Mouse (Mus musculus): ENCODE results near the gene Txn1. TPM values are rescaled to one million over a fixed set of nuclear protein-coding genes. Genes with fewer than 3 reads are reported as not detected.

Gene Txn1
- total and polyA plus RNA-seq, 3 experiments = 366 to 395 TPM; not detected in 1

GRCm38 (mm10) chr4:57915216-57915965 is 40.8 kb downstream of the Txn1 start:
- Histone ChIP-seq H3K27ac (ENCODE audit: control insufficient read depth, low read depth, low read length) (no peak overlapping the region), H3K4me3 (ENCODE audit: control insufficient read depth in 1 of 2, insufficient read depth in 1 of 2, low read depth in 2 of 2, low read length in 2 of 2) (no peak overlapping the region), H3K27me3 (ENCODE audit: control insufficient read depth in 1 of 2, insufficient read depth in 2 of 2, low read length in 2 of 2) (peaks cover 0 to 5% of the 10 kb centered on the region in 2 experiments; a peak in 3 of 4 replicates), H3K9me3 (replicated peaks; ENCODE audit: insufficient read depth, low read length) (no peaks in the 10 kb centered on the region), H3K79me2 (ENCODE audit: control insufficient read depth, insufficient read depth, low read length, poor library complexity) (no peaks in the 10 kb centered on the region), H3K9ac (ENCODE audit: control insufficient read depth, low read depth, low read length, poor library complexity, severe bottlenecking) (no peak overlapping the region), H3K4me1 (ENCODE audit: control insufficient read depth in 1 of 2, insufficient read depth in 2 of 2, low read length in 2 of 2) (peaks cover 0 to 18% of the 10 kb centered on the region in 2 experiments; a peak in 2 of 4 replicates), H3K36me3 (ENCODE audit: control insufficient read depth in 1 of 2, insufficient read depth in 2 of 2, low read length in 2 of 2) (peaks cover 0 to 14% of the 10 kb centered on the region in 2 experiments; a peak in 2 of 4 replicates)
- TF ChIP-seq MEF2A (IDR thresholded peaks at IDR 0.05; ENCODE audit: extremely low read depth, insufficient replicate concordance, low read depth, low read length, poor library complexity, severe bottlenecking) = no peak
- no peak for TF ChIP-seq ZMIZ1 (IDR thresholded peaks at IDR 0.05; ENCODE audit: low read depth, low read length)
- TF ChIP-seq RCOR1 (IDR thresholded peaks at IDR 0.05; ENCODE audit: low read depth, low read length) = no peak
- TF ChIP-seq NELFE (IDR thresholded peaks at IDR 0.05; ENCODE audit: low read depth, low read length) = no peak
- no peak for TF ChIP-seq HCFC1 (IDR thresholded peaks at IDR 0.05; ENCODE audit: low read depth, low read length)
- no peak for TF ChIP-seq MAFK (IDR thresholded peaks at IDR 0.05; ENCODE audit: borderline replicate concordance, low read depth, low read length)
- TF ChIP-seq ZC3H11A (IDR thresholded peaks at IDR 0.05; ENCODE audit: low read depth, low read length) = no peak
- no peak for TF ChIP-seq CTCF (IDR thresholded peaks at IDR 0.05 in 2 of 3, conservative IDR thresholded peaks at IDR 0.05 in 1 of 3; ENCODE audit: control insufficient read depth in 1 of 3, insufficient read depth in 1 of 3, low read depth in 2 of 3, low read length in 3 of 3, poor library complexity in 1 of 3, severe bottlenecking in 1 of 3)
- no peak for TF ChIP-seq EP300 (IDR thresholded peaks at IDR 0.05; ENCODE audit: low read depth in 1 of 2, low read length in 2 of 2)
- no peak for DNase-seq (ENCODE audit: low read depth, low spot score)

GRCm38 (mm10) chr4:57914193-57915190 is 41.7 kb downstream of the Txn1 start:
- Histone ChIP-seq H3K4me3 (ENCODE audit: control insufficient read depth in 1 of 2, insufficient read depth in 1 of 2, low read depth in 2 of 2, low read length in 2 of 2) (no peak overlapping the region), H3K4me1 (ENCODE audit: control insufficient read depth in 1 of 2, insufficient read depth in 2 of 2, low read length in 2 of 2) (peaks cover 0 to 12% of the 10 kb centered on the region in 2 experiments; a peak in 2 of 4 replicates), H3K27ac (ENCODE audit: control insufficient read depth, low read depth, low read length) (no peak overlapping the region), H3K27me3 (ENCODE audit: control insufficient read depth in 1 of 2, insufficient read depth in 2 of 2, low read length in 2 of 2) (peaks cover 2 to 8% of the 10 kb centered on the region in 2 experiments), H3K9me3 (replicated peaks; ENCODE audit: insufficient read depth, low read length) (no peaks in the 10 kb centered on the region), H3K9ac (ENCODE audit: control insufficient read depth, low read depth, low read length, poor library complexity, severe bottlenecking) (no peak overlapping the region), H3K79me2 (ENCODE audit: control insufficient read depth, insufficient read depth, low read length, poor library complexity) (no peaks in the 10 kb centered on the region), H3K36me3 (ENCODE audit: control insufficient read depth in 1 of 2, insufficient read depth in 2 of 2, low read length in 2 of 2) (peaks cover 0 to 7% of the 10 kb centered on the region in 2 experiments; a peak in 2 of 4 replicates)
- TF ChIP-seq CHD1 (IDR thresholded peaks at IDR 0.05; ENCODE audit: low read depth, low read length) = no peak
- TF ChIP-seq POLR2A (IDR thresholded peaks at IDR 0.05; ENCODE audit: control insufficient read depth in 1 of 2, insufficient read depth in 1 of 2, low read depth in 1 of 2, low read length in 2 of 2, poor library complexity in 1 of 2) = no peak
- TF ChIP-seq POLR2AphosphoS5 (IDR thresholded peaks at IDR 0.05; ENCODE audit: borderline replicate concordance, low read depth, low read length) = no peak
- no peak for TF ChIP-seq MAZ (IDR thresholded peaks at IDR 0.05; ENCODE audit: low read depth, low read length)
- no peak for TF ChIP-seq MAFK (IDR thresholded peaks at IDR 0.05; ENCODE audit: borderline replicate concordance, low read depth, low read length)
- no peak for TF ChIP-seq MXI1 (IDR thresholded peaks at IDR 0.05; ENCODE audit: low read depth, low read length)
- no peak for TF ChIP-seq NELFE (IDR thresholded peaks at IDR 0.05; ENCODE audit: low read depth, low read length)
- no peak for TF ChIP-seq RAD21 (IDR thresholded peaks at IDR 0.05; ENCODE audit: low read depth, low read length)
- TF ChIP-seq NRF1 (IDR thresholded peaks at IDR 0.05; ENCODE audit: insufficient read depth, low read depth, low read length, poor library complexity, severe bottlenecking) = no peak
- no peak for TF ChIP-seq ETS1 (IDR thresholded peaks at IDR 0.05; ENCODE audit: low read depth, low read length)
- TF ChIP-seq HCFC1 (IDR thresholded peaks at IDR 0.05; ENCODE audit: low read depth, low read length) = no peak
- TF ChIP-seq POLR2AphosphoS2 (IDR thresholded peaks at IDR 0.05; ENCODE audit: low read length) = no peak
- TF ChIP-seq SMC3 (IDR thresholded peaks at IDR 0.05; ENCODE audit: low read depth, low read length) = no peak
- no peak for TF ChIP-seq SIN3A (IDR thresholded peaks at IDR 0.05; ENCODE audit: low read length)
- TF ChIP-seq MEF2A (IDR thresholded peaks at IDR 0.05; ENCODE audit: extremely low read depth, insufficient replicate concordance, low read depth, low read length, poor library complexity, severe bottlenecking) = no peak
- DNase-seq (ENCODE audit: low read depth, low spot score) = no peak

Measured in MEL (cell line).